Mouse (Mus musculus): Measurements from ENCODE around the gene Kif5a. TPM values are rescaled to one million over a fixed set of nuclear protein-coding genes. Genes with fewer than 3 reads are reported as not detected.

The Kif5a gene
- polyA plus RNA-seq, 2 experiments = 0.01 to 0.11 TPM

- H3K27me3 ChIP-seq (ENCODE audit: control insufficient read depth, insufficient read depth, low read length) = peaks cover 20% of the 10 kb centered on the region
- H3K4me2 ChIP-seq (ENCODE audit: low read depth) = no peak overlapping the region
- H3K27ac ChIP-seq = no peak overlapping the region
- H3K36me3 ChIP-seq (replicated peaks; ENCODE audit: control insufficient read depth, insufficient read depth, low read depth) = no peaks in the 10 kb centered on the region; the same call in 1 of the 2 replicates
- TF ChIP-seq EP300 (IDR thresholded peaks at IDR 0.05; ENCODE audit: low read depth) (no peak), CTCF (IDR thresholded peaks at IDR 0.05; ENCODE audit: low read depth) (no peak)
- no peaks in the 10 kb centered on the region for H3K9me3 ChIP-seq (ENCODE audit: control insufficient read depth, low read length)
- DNase-seq (ENCODE audit: low read depth in 3 of 3, low spot score in 3 of 3) (no peak), ATAC-seq (ENCODE audit: insufficient read depth) (no peak)
- H3K4me3 ChIP-seq (ENCODE audit: insufficient read depth in 1 of 2, low read depth in 2 of 2, low read length in 2 of 2) = no peak overlapping the region
- H3K9ac ChIP-seq (replicated peaks) = no peak overlapping the region
- H3K4me1 ChIP-seq (replicated peaks; ENCODE audit: control insufficient read depth in 2 of 2, insufficient read depth in 2 of 2, low read length in 1 of 2) = peaks cover 6 to 11% of the 10 kb centered on the region in 2 experiments
- WGBS (ENCODE audit: insufficient replicate concordance) = 76% methylated on average over 4 of the region's 4 CpGs
Observed at GRCm38 (mm10) chr10:127264971-127265370, 1.8 kb upstream of the Kif5a start.

- no peaks in the 10 kb centered on the region; the same call in 1 of the 2 replicates for H3K36me3 ChIP-seq (replicated peaks; ENCODE audit: control insufficient read depth, insufficient read depth, low read depth)
- H3K9ac ChIP-seq (replicated peaks) = no peak overlapping the region
- H3K27me3 ChIP-seq (ENCODE audit: control insufficient read depth, insufficient read depth, low read length) = peaks cover 20% of the 10 kb centered on the region
- ATAC-seq (ENCODE audit: insufficient read depth) (no peak), DNase-seq (ENCODE audit: low read depth in 3 of 3, low spot score in 3 of 3) (no peak)
- no peaks in the 10 kb centered on the region for H3K9me3 ChIP-seq (ENCODE audit: control insufficient read depth, low read length)
- no peak overlapping the region for H3K27ac ChIP-seq
- no peak overlapping the region for H3K4me3 ChIP-seq (ENCODE audit: insufficient read depth in 1 of 2, low read depth in 2 of 2, low read length in 2 of 2)
- peaks cover 6 to 10% of the 10 kb centered on the region in 2 experiments; a peak in 3 of 4 replicates for H3K4me1 ChIP-seq (replicated peaks; ENCODE audit: control insufficient read depth in 2 of 2, insufficient read depth in 2 of 2, low read length in 1 of 2)
- WGBS (ENCODE audit: insufficient replicate concordance) = 65% methylated on average over 8 of the region's 8 CpGs
- TF ChIP-seq EP300 (IDR thresholded peaks at IDR 0.05; ENCODE audit: low read depth) = no peak
- no peak for TF ChIP-seq CTCF (IDR thresholded peaks at IDR 0.05; ENCODE audit: low read depth)
- no peak overlapping the region for H3K4me2 ChIP-seq (ENCODE audit: low read depth)
Observed at GRCm38 (mm10) chr10:127264336-127264735, 1.2 kb upstream of the Kif5a start.

- Histone ChIP-seq H3K36me3 (replicated peaks; ENCODE audit: control insufficient read depth, insufficient read depth, low read depth) (no peaks in the 10 kb centered on the region), H3K9me3 (ENCODE audit: control insufficient read depth, low read length) (no peaks in the 10 kb centered on the region), H3K4me1 (replicated peaks; ENCODE audit: control insufficient read depth in 2 of 2, insufficient read depth in 2 of 2, low read length in 1 of 2) (peaks cover 6 to 10% of the 10 kb centered on the region in 2 experiments; a peak in 3 of 4 replicates), H3K9ac (replicated peaks) (no peak overlapping the region), H3K4me3 (ENCODE audit: insufficient read depth in 1 of 2, low read depth in 2 of 2, low read length in 2 of 2) (no peak overlapping the region), H3K27me3 (ENCODE audit: control insufficient read depth, insufficient read depth, low read length) (peaks cover 20% of the 10 kb centered on the region), H3K27ac (no peak overlapping the region), H3K4me2 (ENCODE audit: low read depth) (no peak overlapping the region)
- ATAC-seq (ENCODE audit: insufficient read depth) = no peak
- TF ChIP-seq EP300 (IDR thresholded peaks at IDR 0.05; ENCODE audit: low read depth) = no peak
- TF ChIP-seq CTCF (IDR thresholded peaks at IDR 0.05; ENCODE audit: low read depth) = no peak
- DNase-seq (ENCODE audit: low read depth in 3 of 3, low spot score in 3 of 3) = no peak
- 65% methylated on average over 3 of the region's 3 CpGs for WGBS (ENCODE audit: insufficient replicate concordance)
Observed at GRCm38 (mm10) chr10:127263631-127264030, 483 bp upstream of the Kif5a start.

GRCm38 (mm10) chr10:127261706-127262547, 1.2 kb downstream of the Kif5a start:
- DNase-seq (ENCODE audit: low read depth in 3 of 3, low spot score in 3 of 3) (no peak), ATAC-seq (ENCODE audit: insufficient read depth) (no peak)
- whole genome bisulfite sequencing (ENCODE audit: insufficient replicate concordance) = 53% methylated on average over 15 of the region's 15 CpGs
- TF ChIP-seq EP300 (IDR thresholded peaks at IDR 0.05; ENCODE audit: low read depth) = no peak
- no peak for TF ChIP-seq CTCF (IDR thresholded peaks at IDR 0.05; ENCODE audit: low read depth)
- H3K9ac ChIP-seq (replicated peaks) = no peak overlapping the region
- H3K27me3 ChIP-seq (ENCODE audit: control insufficient read depth, insufficient read depth, low read length) = peaks cover 20% of the 10 kb centered on the region
- no peaks in the 10 kb centered on the region for H3K9me3 ChIP-seq (ENCODE audit: control insufficient read depth, low read length)
- peak overlapping the region; percentile 74; the same call in 1 of the 2 replicates for H3K4me2 ChIP-seq (ENCODE audit: low read depth)
- H3K27ac ChIP-seq = no peak overlapping the region
- no peaks in the 10 kb centered on the region for H3K36me3 ChIP-seq (replicated peaks; ENCODE audit: control insufficient read depth, insufficient read depth, low read depth)
- H3K4me1 ChIP-seq (replicated peaks; ENCODE audit: control insufficient read depth in 2 of 2, insufficient read depth in 2 of 2, low read length in 1 of 2) = peaks cover 2% of the 10 kb centered on the region in 2 experiments; a peak in 1 of 4 replicates
- no peak overlapping the region for H3K4me3 ChIP-seq (ENCODE audit: insufficient read depth in 1 of 2, low read depth in 2 of 2, low read length in 2 of 2)

- peaks cover 20% of the 10 kb centered on the region for H3K27me3 ChIP-seq (ENCODE audit: control insufficient read depth, insufficient read depth, low read length)
- no peak overlapping the region for H3K9ac ChIP-seq (replicated peaks)
- H3K4me2 ChIP-seq (ENCODE audit: low read depth) = no peak overlapping the region
- DNase-seq (ENCODE audit: low read depth in 3 of 3, low spot score in 3 of 3) = no peak
- no peak for ATAC-seq (ENCODE audit: insufficient read depth)
- H3K4me3 ChIP-seq (ENCODE audit: insufficient read depth in 1 of 2, low read depth in 2 of 2, low read length in 2 of 2) = no peak overlapping the region
- no peak for TF ChIP-seq CTCF (IDR thresholded peaks at IDR 0.05; ENCODE audit: low read depth)
- no peaks in the 10 kb centered on the region for H3K36me3 ChIP-seq (replicated peaks; ENCODE audit: control insufficient read depth, insufficient read depth, low read depth)
- 64% methylated on average over 8 of the region's 8 CpGs for WGBS (ENCODE audit: insufficient replicate concordance)
- 0 out of 4 replicates have a peak, but pooled peaks cover 2% of the 10 kb centered on the region in 2 experiments for H3K4me1 ChIP-seq (replicated peaks; ENCODE audit: control insufficient read depth in 2 of 2, insufficient read depth in 2 of 2, low read length in 1 of 2)
- no peaks in the 10 kb centered on the region for H3K9me3 ChIP-seq (ENCODE audit: control insufficient read depth, low read length)
- no peak overlapping the region for H3K27ac ChIP-seq
Observed at GRCm38 (mm10) chr10:127258489-127258888, 4.7 kb downstream of the Kif5a start.

Data from liver, embryonic 14.5 days (tissue).